Mouse (Mus musculus) layer of hippocampus, postnatal 14 days (tissue): ENCODE data around the gene Syngr1. TPM values are rescaled to one million over a fixed set of nuclear protein-coding genes. Genes with fewer than 3 reads are reported as not detected.
A peak's percentile ranks its signal among the peaks of the same experiment; 100 is the strongest.

Experiments used
- DNase-seq, 2 experiments: peaks; one replicate each; pipeline ENCODE4 v3.0.0; 2021 to 2022; ENCODE audit warnings: low spot score in 2 of 2, mixed read lengths in 1 of 2
- total RNA-seq, 2 experiments: library from RNA; stranded (reverse); gene quantifications; 2 replicates each; pipeline ENCODE4 v1.2.3; 2021

Gene Syngr1
- total RNA-seq, 2 experiments from 2014 or later: 462 to 472 TPM

DNA sequence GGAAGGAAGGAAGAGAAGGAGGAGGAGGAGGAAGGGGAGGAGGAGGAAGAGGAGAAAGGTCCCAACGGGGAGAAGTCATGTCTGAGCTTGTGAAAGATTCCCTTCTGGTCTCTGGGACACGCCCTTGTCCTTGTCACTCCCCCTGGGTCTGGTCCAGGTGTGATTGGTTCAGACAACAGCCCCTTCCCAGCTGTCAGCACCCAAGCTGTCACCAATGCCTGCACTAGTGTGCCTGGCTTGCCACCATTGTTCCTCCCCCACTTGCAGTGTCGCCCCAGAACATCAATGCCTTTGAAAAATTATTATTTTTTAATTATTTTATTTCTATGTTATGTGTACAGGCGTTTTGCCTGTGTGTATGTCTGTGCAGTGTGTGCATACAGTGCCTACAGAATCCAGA, 22.0 kb upstream of the Syngr1 start:
- no peak for DNase-seq

DNA sequence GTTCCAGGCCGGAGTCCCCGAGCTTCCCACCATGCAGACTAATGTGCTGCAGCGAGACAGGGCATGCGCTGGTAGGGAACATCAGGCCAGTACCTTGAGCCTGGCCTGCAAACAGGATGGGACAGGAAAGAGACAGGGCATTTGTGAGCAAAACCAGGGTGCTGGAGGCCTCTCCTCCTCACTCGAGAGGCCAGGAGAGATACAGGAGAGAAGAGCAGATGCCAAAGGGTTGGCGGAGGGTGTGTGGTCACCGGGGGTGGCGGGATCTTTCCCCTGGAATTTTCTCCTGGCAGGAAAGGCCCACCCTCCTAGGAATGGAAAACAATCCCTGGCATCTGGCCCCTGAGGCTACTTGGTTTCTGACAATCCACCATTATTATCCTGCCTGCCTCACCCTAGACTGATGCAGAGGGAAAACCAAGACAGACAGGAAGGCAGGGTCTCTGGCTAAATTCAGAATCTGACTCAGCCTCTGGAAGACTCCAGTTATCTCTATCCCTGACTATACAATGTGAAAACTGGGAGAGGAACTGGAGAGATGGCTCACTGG, 21.0 kb upstream of the Syngr1 start:
- DNase-seq: no peak

DNA sequence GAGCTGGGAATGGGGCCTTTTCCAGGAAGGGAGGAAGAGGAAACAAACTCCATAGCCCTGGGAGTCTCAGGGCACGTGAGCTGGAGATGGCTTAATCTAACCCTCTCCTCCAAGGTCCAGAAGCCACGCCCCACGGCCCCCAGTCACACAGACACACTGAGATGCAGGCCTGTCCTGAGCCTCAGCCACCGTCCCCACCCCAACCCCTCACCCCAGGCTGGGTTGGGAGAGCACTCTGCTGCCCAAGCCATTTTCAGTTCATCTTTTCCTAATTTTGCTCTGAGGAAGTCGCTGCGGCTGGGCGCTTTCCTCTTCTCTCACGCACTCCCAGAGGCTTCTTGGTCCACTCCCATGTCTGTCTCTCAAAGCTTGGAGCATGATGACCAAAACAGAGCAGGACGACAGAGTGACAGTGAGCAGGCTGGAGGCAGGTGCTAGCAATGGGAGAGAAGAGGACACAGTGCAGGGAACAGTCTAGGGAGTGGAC, 19.1 kb upstream of the Syngr1 start:
- peak in 1 of 2 experiments; percentile 46 for DNase-seq

DNA sequence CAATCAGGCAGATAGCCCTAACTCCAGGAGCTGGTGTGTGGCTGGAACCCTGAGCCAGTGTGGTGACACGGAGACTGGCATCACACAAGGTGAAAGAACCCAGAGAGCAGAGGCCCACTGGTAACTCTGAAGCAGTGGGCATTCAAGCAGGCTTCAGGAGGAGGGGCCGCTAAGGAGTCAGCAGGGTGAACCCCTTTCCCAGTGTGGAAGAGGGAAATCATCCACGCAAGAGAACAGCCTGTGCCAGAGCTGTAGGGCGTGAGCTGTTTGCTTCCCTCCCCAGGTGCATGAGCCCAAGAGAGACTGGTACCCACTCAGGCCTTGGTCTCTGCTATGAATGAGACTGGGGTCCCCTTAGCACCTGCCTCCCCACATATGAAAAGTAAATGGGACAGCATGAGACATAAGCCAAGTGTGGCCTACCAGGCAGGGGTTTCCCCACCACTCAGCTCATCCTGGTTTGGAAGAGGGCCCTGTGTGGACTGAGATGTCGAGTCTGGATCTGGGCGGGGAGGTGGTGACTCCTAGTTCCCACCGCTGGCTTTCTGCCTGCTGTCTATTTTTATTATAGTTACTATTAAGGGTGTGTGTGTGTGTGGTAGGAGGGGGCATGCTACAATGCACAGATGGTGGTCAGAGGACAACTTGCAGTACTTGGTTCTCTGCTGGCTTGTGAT, 18.4 kb upstream of the Syngr1 start:
- DNase-seq: no peak

DNA sequence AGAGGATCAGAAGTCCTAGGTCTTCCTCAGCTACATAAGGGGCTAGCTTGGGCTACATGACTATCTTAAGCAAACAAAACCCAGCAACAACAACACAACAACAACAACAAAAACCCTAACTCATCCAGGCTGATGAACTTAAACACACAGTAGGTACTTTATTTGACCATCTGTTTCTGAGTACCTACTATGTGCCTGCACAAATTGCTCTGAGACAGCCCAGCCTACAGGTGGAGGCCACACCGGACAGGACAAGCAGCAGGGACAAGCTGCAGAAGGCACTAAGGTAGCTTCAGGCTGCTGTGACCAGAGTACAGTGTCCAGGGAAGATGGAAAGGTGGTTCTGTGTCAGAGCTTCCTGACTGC, 17.9 kb upstream of the Syngr1 start:
- DNase-seq: no peak

DNA sequence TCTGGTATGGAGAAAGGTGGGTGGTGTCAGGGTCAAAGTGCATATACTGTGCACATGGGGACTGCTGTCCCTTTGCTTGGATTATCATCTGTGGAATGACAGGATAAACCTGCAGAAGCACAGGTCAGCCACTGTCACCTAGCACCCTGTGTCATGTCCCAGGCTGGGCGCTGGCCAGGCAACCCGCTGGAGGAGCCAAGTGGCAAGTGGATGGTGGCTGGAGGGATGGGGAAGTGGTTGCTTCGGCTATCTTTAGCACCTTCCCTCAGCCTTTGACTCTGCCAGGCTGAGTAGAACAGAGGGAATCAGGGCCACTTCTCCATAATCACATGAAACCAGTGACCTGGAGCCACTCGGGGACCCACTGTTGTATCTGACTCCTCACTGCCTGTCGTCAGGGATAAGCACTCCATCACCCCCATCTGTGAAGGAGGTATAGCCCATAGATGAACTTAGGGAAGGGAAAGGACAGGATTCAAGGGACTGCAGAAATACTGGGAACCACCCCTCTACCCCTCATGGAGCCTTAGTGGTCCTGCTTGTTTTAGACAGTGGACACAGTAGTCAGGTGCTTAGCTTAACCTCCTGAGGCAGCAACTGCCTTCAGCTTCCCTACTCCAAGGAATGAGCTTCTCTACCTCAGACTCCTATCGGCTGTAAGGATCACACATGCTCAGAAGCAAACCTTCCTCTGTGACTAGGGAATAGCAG, 16.3 kb upstream of the Syngr1 start:
- DNase-seq: no peak

DNA sequence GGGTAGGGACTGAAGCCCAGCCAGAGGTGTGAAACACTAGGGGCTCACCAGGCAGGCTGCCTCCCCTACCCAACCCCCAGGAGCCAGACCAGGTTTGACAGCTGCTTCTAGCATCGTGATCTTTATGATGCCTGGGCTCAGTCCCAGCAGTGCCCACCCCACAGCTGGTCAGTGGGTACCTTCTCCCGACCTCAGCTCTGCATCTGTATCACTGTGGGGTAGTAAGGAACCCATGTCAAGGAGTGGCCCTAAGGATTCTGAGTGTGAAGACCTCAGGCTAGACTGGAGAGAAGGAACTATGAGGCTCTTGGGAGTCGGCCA, 15.8 kb upstream of the Syngr1 start:
- no peak for DNase-seq

DNA sequence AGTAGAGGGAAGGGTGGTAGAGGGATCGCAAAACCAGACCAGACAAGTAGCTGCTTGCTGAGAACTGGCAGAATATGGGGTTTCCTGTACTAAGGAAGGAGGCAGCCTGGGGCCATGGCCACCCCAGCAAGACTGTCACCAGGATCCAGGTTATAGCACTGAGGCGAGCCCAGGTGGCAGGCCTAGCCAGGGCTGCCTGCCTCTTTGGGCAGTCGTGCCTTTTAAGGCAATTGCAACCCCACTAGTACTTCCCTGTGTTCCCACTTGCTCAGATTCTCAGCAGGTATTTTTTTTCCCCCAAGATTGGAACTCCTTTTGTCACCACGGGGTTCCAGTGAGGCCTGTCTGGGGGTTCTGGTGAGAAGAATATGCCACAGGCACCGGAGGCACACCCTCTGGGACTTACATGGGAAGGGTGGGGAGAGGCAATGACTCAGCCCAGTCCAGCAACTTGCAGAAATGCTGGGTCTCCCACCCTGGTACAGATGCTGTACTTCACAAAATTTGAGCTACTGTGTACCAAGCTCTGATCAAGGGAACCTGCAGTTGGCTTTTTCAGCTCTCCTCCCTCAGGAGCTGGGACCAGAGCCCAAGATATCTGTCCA, 15.3 kb upstream of the Syngr1 start:
- DNase-seq: no peak

DNA sequence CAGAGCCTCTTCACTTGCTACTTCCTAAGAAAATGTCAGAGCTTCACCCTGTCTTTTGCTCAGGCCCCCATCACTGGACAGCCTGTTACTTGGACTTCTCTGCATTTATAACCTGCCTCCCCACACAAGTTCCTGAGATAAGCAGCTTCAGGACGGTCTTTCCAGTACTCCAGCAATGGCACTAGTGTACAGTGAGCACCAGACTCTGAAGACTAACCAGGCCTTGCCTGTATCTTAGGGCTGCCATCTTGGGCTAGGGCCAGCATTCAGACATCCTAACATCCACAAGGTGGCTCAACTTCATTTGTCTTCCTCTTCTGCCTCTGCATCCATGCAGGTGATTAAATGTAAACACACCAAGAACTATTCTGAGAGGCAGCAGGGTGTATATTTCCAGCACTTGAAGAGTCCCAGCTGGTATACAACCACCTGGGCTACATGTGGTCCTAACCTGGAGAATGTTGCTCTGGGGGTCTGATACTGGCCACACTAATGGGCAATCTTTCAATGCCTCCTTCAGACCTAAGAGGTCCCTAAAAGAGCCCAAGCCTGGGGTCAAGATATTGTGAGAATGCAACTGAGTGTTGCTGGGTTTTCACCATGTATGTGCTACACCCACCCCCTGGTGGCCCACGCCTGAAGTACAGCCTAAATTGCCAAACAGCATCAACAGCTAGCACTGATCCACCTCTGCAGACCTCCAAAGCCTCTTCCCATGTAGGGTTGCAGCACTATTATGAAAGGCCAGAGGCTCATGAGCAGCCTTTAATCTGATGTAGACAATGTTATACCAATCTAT, 14.6 kb upstream of the Syngr1 start:
- peak; percentile 77 to 78 for DNase-seq

DNA sequence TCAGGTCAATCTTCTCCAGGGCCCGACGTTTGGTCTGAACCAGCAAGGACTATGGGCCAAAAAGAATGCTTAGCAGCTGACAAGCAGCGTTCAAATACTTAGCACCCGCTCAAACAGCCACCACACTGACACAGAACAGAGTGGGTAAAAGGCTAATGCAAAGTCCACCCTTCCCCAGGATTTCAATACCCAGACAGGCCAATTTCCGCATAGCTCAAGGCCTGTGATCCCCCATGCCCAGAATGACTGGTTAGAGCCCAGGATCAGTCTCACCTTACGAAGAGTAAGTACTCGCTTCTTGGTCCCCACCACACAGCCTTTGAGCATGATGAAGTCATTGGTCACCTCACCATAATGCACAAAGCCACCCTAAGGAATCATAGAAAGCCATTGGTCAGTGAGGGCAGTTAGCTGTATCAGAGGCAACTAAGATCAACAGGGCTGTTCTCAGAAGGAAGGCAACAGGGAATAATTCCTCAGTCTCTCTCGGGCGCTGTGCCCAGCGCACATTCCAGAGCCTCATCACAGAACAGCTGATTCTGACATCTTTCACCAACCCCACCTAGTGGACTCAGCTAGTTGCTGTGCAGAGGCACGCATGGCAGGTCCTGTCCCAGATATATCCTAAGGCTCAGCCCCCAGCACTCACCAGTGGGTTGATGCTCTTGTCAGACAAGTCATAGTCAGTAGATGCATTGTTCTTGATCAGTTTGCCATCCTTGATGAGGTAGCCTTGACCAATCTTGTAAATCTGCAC, 12.9 kb upstream of the Syngr1 start:
- DNase-seq: no peak

DNA sequence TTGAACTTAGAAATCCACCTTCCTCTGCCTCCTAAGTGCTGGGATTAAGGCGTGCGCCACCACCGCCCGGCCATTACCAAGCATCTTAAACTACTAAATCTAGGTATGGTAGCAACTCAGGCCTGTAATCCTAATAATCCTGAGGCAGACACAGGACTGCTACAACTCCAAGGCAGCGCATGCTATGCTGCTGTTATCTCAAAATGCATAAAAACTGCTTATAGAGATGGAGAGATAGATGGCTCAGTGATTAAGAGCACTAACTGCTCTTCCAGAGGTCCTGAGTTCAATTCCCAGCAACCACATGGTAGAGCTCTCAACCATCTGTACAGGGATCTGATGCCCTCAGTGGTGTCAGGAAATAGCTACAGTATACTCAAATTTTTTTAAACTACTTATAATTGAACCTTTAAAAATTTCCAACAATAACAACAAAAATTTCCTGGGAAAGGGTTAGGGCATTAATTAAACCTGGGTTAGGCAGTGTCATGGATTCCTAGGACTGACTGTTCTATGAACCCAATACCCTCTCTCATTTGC, 11.9 kb upstream of the Syngr1 start:
- DNase-seq: no peak

DNA sequence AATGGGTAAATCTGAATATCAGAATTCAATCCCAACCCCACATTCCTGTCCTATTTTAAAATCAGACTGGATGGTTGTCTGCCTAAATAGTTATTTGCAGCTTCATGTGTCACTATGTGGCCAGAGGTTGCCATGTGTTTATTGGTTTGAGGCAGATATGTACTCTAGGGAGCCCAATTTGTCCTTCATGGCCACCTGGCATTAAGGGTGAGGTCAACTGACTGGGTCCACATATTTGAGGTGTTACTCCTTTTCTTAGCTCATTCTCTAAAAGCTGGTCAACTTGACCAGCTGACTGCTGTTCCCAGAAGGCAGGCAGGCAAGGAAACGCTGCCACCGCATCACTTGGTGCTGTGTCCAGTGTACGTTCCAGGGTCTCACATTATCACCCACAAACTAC, 11.2 kb upstream of the Syngr1 start:
- no peak for DNase-seq

DNA sequence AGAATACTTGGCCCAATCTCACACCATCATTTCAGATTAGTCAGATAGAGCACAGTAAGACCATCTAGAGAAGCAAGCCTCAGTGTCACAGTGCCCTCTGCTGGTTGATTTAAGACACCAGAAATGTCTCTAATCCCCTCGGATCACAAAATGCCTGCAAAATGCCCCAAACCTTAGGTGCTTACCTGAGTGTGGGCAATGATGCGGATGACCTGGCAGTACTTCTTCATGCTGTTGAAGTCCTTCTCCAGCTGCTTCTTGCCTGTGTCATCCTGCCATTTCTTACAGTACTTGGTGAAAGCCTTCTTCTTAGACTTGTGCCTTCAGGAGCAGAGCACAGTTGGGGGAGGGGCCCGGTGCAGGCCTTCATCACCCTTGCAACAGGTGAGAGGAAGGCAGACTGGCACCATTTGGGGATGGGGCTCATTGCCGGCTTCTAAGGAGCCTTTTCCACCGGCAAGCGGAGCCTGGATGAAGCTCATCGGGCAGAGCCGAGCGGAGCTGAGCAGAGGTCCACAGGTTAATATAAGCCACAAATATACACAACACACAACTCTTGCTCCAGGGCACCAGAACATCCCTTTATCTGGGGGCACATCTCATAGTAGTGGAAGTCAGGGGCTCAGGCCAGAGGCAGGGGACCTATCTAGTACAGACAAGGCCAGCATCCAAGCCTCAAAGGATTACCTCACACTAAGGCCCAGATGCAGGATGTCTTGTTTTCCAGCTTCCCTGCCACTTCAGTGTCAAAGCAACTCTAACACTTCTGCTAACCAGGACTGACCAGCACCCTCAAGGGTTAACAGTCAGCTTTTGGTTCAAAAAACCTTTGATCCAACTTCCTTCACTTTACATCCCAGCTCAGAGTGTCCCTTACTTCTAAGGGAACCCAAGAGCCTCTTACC, 10.2 kb upstream of the Syngr1 start:
- peak in 1 of 2 experiments; percentile 58 for DNase-seq

DNA sequence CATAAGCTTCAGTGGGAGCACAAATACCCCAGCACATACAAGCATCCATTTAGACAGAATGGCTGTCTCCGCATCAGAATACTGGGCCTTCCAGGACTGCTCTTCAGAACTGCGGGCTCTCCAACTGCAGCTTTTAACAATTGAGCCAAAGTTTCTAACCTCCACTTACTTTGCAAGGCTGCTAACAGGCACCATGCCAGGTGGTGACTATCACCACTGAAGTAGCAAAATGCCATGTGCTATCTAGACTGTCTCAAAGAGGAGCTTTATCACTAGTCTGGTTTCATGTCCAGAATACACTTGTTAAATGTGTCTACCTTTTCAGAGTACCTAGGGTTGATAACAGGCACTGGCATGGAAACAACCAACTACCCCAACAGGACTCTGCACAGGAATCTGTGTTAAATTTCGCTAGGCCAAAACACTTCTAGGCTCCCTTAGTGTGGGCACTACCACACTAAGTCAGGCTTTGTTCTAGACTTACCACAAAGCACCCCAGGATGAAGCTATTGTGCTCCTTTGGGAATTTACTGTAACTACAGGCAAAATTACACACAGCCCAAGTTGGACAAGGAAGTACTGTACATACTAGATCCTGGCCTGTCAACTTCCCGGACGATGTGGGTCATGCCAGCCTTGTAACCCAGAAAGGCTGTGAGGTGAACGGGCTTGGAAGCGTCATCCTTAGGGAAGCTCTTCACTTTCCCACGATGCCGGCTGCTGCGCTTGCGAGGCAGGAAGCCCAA, 9.2 kb upstream of the Syngr1 start:
- DNase-seq: no peak

DNA sequence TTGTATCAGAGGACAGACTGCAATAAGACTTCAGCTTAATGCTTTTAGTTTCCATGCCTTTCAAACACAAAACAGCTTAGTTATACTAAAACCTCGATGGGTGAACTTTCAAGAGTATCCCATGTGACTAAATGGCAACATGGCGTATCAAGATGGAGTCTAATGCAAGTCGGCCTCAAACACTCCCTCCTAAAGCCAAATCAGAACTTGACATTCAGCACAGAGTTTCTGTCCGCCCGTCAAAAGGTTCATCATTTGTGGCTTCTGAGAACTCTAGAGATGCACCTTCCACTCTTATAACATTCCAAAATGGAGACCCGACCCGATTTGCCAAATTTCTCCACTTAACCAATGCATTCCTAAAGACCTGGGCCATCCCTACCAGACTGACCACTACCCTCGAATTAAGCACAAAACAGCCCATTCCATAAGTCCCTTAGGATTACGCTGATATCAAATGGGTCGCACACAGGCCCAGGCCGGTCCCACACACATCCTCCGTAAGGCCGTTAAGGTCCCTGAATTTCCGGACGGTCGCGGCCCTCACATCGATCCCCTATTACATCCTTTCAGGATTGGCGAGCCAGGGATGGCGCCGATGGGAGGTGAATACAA, 8.4 kb upstream of the Syngr1 start:
- no peak for DNase-seq

DNA sequence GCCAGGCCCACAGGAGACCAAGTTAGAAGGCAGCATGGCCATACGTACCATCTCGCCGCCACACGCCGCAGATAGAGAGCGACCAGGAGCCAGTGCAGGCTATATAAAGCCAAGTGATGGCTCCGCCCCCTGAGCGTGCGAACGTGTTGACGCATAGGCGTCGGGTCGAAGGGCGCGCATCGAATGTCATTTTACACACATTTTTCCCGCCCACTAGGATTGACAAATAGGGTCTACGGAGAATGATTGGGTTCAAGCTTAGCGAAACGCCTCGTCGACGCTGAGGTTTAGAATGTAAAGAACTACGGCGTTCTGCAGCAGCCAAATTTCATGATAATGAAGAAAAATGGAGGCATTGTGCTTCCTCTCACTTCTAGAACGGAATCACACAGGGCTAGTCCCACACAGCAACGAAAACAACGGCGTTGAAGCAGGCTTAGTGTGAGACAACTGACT, 7.8 kb upstream of the Syngr1 start:
- DNase-seq: peak; percentile 98 to 99

DNA sequence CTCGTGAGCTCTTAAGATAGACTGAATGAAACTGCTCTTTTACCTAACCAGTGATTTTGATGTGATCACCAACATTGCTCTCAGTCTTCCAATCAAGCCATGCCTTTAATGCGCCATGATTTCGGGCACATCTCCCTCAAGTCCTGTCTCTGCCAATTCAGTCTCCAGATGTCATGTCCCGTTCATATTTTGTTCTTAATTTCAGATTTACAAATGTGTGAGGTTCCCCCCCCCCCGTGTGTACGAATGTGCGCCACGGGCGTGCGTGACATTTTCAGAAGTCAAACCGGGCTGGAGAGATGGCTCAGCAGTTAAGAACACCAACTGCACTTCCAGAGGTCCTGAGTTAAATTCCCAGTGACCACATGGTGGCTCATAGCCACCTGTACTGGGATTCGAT, 7.4 kb upstream of the Syngr1 start:
- DNase-seq: no peak

DNA sequence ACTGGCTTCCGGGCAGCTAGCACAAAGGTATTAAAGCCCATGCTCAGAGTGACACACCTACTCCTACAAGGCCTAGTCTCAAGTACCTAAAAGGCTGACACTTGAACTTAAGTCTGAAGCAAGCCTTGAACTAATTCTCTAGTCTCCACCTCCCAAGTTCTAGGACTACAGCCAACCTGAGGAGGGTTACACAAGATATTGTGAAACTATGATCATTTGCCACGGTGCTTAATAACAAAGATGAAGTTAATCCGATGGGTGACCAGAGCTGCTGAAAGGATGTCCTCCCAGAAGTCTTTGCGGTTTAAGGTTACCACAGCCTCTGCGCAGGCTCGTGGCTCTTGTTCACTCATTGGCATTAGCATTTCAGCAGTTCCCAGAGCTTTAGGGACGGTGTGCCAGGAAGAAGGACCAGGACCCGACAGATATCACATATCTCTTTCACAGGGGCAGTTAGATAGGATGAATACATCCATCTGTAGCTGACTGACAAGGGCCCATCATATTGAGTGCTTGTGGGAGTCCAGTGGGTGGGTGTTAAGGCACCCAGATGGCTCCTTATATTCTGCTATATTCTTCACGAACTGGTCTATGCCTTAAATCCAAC, 3.6 kb upstream of the Syngr1 start:
- no peak for DNase-seq
